Mouse (Mus musculus) lung, embryonic 16.5 days (tissue): Measurements from ENCODE around the gene Fam163a. TPM values are rescaled to one million over a fixed set of nuclear protein-coding genes. Genes with fewer than 3 reads are reported as not detected.
A peak's percentile ranks its signal among the peaks of the same experiment; 100 is the strongest.

Experiments used
- ATAC-seq: fragments of 200-750 bp; cut with Nextera tagmentation; 2 replicates; pipeline ENCODE4 v1.8.0; 2017; ENCODE audit warnings: low read depth, mild to moderate bottlenecking, moderate library complexity
- H3K27ac ChIP-seq: fragments of 300-500 bp; sonication (generic); 2 replicates; pipeline ENCODE4 v1.5.1; 2014; ENCODE audit warnings: mild to moderate bottlenecking, control low read depth, low read length
- H3K27me3 ChIP-seq: fragments of 300-500 bp; sonication (generic); 2 replicates; pipeline ENCODE4 v1.6.1; 2014; ENCODE audit warnings: low read depth, low read length, mixed read lengths; ENCODE audit not compliant: control insufficient read depth, insufficient read depth
- H3K36me3 ChIP-seq: fragments of 300-500 bp; sonication (generic); 2 replicates; pipeline ENCODE4 v1.6.1; 2014; ENCODE audit warnings: low read length; ENCODE audit not compliant: control insufficient read depth, insufficient read depth
- H3K4me1 ChIP-seq: fragments of 300-500 bp; sonication (generic); replicated peaks from 2 replicates; pipeline ENCODE4 v1.6.1; 2014; ENCODE audit warnings: low read length, mixed read lengths; ENCODE audit not compliant: control insufficient read depth, insufficient read depth
- H3K4me2 ChIP-seq: fragments of 300-500 bp; sonication (generic); 2 replicates; pipeline ENCODE4 v1.6.1; 2014; ENCODE audit warnings: low read depth, low read length, control low read depth
- H3K4me3 ChIP-seq: fragments of 300-500 bp; sonication (generic); 2 replicates; pipeline ENCODE4 v1.5.1; 2014; ENCODE audit warnings: mild to moderate bottlenecking, low read length, control low read depth
- H3K9ac ChIP-seq: fragments of 300-500 bp; sonication (generic); 2 replicates; pipeline ENCODE4 v1.6.1; 2014; ENCODE audit warnings: low read length, control low read depth
- H3K9me3 ChIP-seq: fragments of 300-500 bp; sonication (generic); 2 replicates; pipeline ENCODE4 v1.6.1; 2016; ENCODE audit warnings: low read length; ENCODE audit not compliant: control insufficient read depth
- WGBS: fragments of 180-500 bp; shearing (Covaris S2); extraction: QIAGEN DNeasy Blood & Tissue Kit; methylation state at CpG from one replicate; pipeline ENCODE4 v1.1.7; 2014; 5-methylcytosine and 5-hydroxymethylcytosine counted together
- polyA plus RNA-seq: library from polyadenylated mRNA; unstranded; fragments of >200 nt; fragmentation: Nextera tagmentation; extraction: Ambion mirVana; gene quantifications from 2 replicates; pipeline ENCODE4 v1.2.1, GENCODE M21; 2015

Fam163a gene
- polyA plus RNA-seq, 1 experiment from 2014 or later = 0.54 TPM

GRCm38 (mm10) chr1:156211809-156212317, 7.0 kb upstream of the Fam163a start:
- Histone ChIP-seq H3K27ac (no peak overlapping the region), H3K9ac (no peak overlapping the region), H3K4me3 (no peak overlapping the region), H3K4me2 (no peak overlapping the region), H3K4me1 (no peaks in the 10 kb centered on the region), H3K36me3 (no peaks in the 10 kb centered on the region), H3K27me3 (peaks cover 5% of the 10 kb centered on the region), H3K9me3 (no peaks in the 10 kb centered on the region)
- 39% methylated on average over 6 of the region's 6 CpGs for WGBS
- ATAC-seq = no peak

GRCm38 (mm10) chr1:156205164-156205563, 338 bp upstream of the Fam163a start:
- WGBS = 19% methylated on average over 10 of the region's 10 CpGs
- 0 out of 2 replicates have a peak, but pooled peaks cover 4% of the 10 kb centered on the region for H3K9me3 ChIP-seq
- ATAC-seq = 0 out of 2 replicates have a peak, but pooled peaks have one; percentile 6
- H3K9ac ChIP-seq = no peak overlapping the region; the same call in 1 of the 2 replicates
- peak overlapping the region; percentile 49 for H3K4me3 ChIP-seq
- H3K4me2 ChIP-seq = peak overlapping the region; percentile 77
- H3K27ac ChIP-seq = no peak overlapping the region
- peaks cover 44% of the 10 kb centered on the region for H3K27me3 ChIP-seq
- no peaks in the 10 kb centered on the region for H3K36me3 ChIP-seq
- peaks cover 14% of the 10 kb centered on the region for H3K4me1 ChIP-seq

GRCm38 (mm10) chr1:156203961-156204655, 718 bp downstream of the Fam163a start:
- Histone ChIP-seq H3K27ac (no peak overlapping the region), H3K9me3 (0 out of 2 replicates have a peak, but pooled peaks cover 4% of the 10 kb centered on the region), H3K36me3 (no peaks in the 10 kb centered on the region), H3K4me1 (peaks cover 16% of the 10 kb centered on the region), H3K27me3 (peaks cover 44% of the 10 kb centered on the region), H3K4me2 (peak overlapping the region; percentile 77), H3K4me3 (peak overlapping the region; percentile 49), H3K9ac (peak overlapping the region; percentile 52)
- ATAC-seq = 0 out of 2 replicates have a peak, but pooled peaks have one; percentile 4
- WGBS = 6% methylated on average over 18 of the region's 18 CpGs

GRCm38 (mm10) chr1:156202661-156203060, 2.2 kb downstream of the Fam163a start:
- Histone ChIP-seq H3K27me3 (peaks cover 44% of the 10 kb centered on the region), H3K36me3 (no peaks in the 10 kb centered on the region), H3K9me3 (0 out of 2 replicates have a peak, but pooled peaks cover 4% of the 10 kb centered on the region), H3K4me3 (no peak overlapping the region), H3K4me2 (no peak overlapping the region), H3K4me1 (peaks cover 20% of the 10 kb centered on the region), H3K27ac (no peak overlapping the region), H3K9ac (no peak overlapping the region)
- no peak for ATAC-seq
- 77% methylated on average over 3 of the region's 3 CpGs for WGBS

GRCm38 (mm10) chr1:156201069-156201468, 3.8 kb downstream of the Fam163a start:
- Histone ChIP-seq H3K4me3 (no peak overlapping the region), H3K27ac (no peak overlapping the region), H3K36me3 (no peaks in the 10 kb centered on the region), H3K9me3 (0 out of 2 replicates have a peak, but pooled peaks cover 4% of the 10 kb centered on the region), H3K4me1 (peaks cover 20% of the 10 kb centered on the region), H3K4me2 (no peak overlapping the region), H3K27me3 (peaks cover 32% of the 10 kb centered on the region), H3K9ac (no peak overlapping the region)
- WGBS = 38% methylated on average over 3 of the region's 3 CpGs
- peak; percentile 64 for ATAC-seq

GRCm38 (mm10) chr1:156197588-156197987, 7.2 kb downstream of the Fam163a start:
- H3K27ac ChIP-seq = no peak overlapping the region
- no peak overlapping the region for H3K9ac ChIP-seq
- 81% methylated on average over 4 of the region's 4 CpGs for WGBS
- ATAC-seq = no peak
- H3K36me3 ChIP-seq = no peaks in the 10 kb centered on the region
- no peak overlapping the region for H3K4me2 ChIP-seq
- no peak overlapping the region for H3K4me3 ChIP-seq
- 0 out of 2 replicates have a peak, but pooled peaks cover under 1% of the 10 kb centered on the region for H3K27me3 ChIP-seq
- H3K4me1 ChIP-seq = peaks cover 9% of the 10 kb centered on the region
- 0 out of 2 replicates have a peak, but pooled peaks cover 4% of the 10 kb centered on the region for H3K9me3 ChIP-seq

GRCm38 (mm10) chr1:156193292-156193691, 11.5 kb downstream of the Fam163a start:
- H3K4me1 ChIP-seq = peaks cover 3% of the 10 kb centered on the region; the same call in 1 of the 2 replicates
- H3K4me3 ChIP-seq = no peak overlapping the region
- peak; percentile 86 for ATAC-seq
- H3K27me3 ChIP-seq = peaks cover 2% of the 10 kb centered on the region; the same call in 1 of the 2 replicates
- no peak overlapping the region for H3K9ac ChIP-seq
- no peak overlapping the region for H3K27ac ChIP-seq
- no peaks in the 10 kb centered on the region for H3K36me3 ChIP-seq
- no peaks in the 10 kb centered on the region for H3K9me3 ChIP-seq
- 41% methylated on average over 7 of the region's 7 CpGs for WGBS
- no peak overlapping the region for H3K4me2 ChIP-seq

- 56% methylated on average over 7 of the region's 7 CpGs for WGBS
- Histone ChIP-seq H3K4me1 (peaks cover 3% of the 10 kb centered on the region; the same call in 1 of the 2 replicates), H3K4me3 (no peak overlapping the region), H3K27ac (no peak overlapping the region), H3K27me3 (peaks cover 2% of the 10 kb centered on the region; the same call in 1 of the 2 replicates), H3K9ac (no peak overlapping the region), H3K36me3 (no peaks in the 10 kb centered on the region), H3K9me3 (no peaks in the 10 kb centered on the region), H3K4me2 (no peak overlapping the region)
- ATAC-seq = no peak
These were observed 12.0 kb downstream of the Fam163a start for GRCm38 (mm10) chr1:156192853-156193252.

GRCm38 (mm10) chr1:156186646-156187045, 18.2 kb downstream of the Fam163a start:
- ATAC-seq = no peak
- no peak overlapping the region for H3K9ac ChIP-seq
- WGBS = 85% methylated on average over 3 of the region's 3 CpGs
- no peak overlapping the region for H3K4me3 ChIP-seq
- H3K27me3 ChIP-seq = peaks cover 2% of the 10 kb centered on the region; the same call in 1 of the 2 replicates
- H3K27ac ChIP-seq = no peak overlapping the region
- H3K9me3 ChIP-seq = peaks cover 7% of the 10 kb centered on the region
- H3K36me3 ChIP-seq = no peaks in the 10 kb centered on the region
- peaks cover 22% of the 10 kb centered on the region for H3K4me1 ChIP-seq
- H3K4me2 ChIP-seq = no peak overlapping the region
